Mouse (Mus musculus) left cerebral cortex, postnatal 10 days (tissue): ENCODE data around the gene Fv1. TPM values are rescaled to one million over a fixed set of nuclear protein-coding genes. Genes with fewer than 3 reads are reported as not detected.

Source experiments
- DNase-seq, 2 experiments: peaks; one replicate each; pipeline ENCODE4 v3.0.0; 2021 to 2022; ENCODE audit warnings: low spot score in 2 of 2, mixed read lengths in 1 of 2; ENCODE audit errors: extremely low spot score in 1 of 2
- intact Hi-C: fragments of 180-260 bp; cut with DNase I; formaldehyde crosslinking; loops from one replicate; pipeline ENCODE4 v1.15.1; 2025
- total RNA-seq, 2 experiments: library from RNA; stranded (reverse); gene quantifications; 2 replicates each; pipeline ENCODE4 v1.2.3; 2021

The Fv1 gene
- total RNA-seq, 2 experiments from 2014 or later = 6.5 to 7.2 TPM

- intact Hi-C loops = no loop called here
- no peak for DNase-seq
Measured at GRCm38 (mm10) chr4:147879865-147880264, 11.1 kb downstream of the Fv1 start.

GRCm38 (mm10) chr4:147881792-147882191 lies 13.0 kb downstream of the Fv1 start:
- intact Hi-C loops = no loop called here

GRCm38 (mm10) chr4:147883041-147883440 lies 14.3 kb downstream of the Fv1 start:
- intact Hi-C loops = no loop called here
- DNase-seq = no peak

More at GRCm38 (mm10) chr4:147881792-147882191, 13.0 kb downstream of the Fv1 start:
- DNase-seq = no peak

- no peak for DNase-seq
- intact Hi-C loops = no loop called here
Measured at GRCm38 (mm10) chr4:147884138-147884537, 15.4 kb downstream of the Fv1 start.

GRCm38 (mm10) chr4:147886158-147886557 lies 17.4 kb downstream of the Fv1 start:
- no peak for DNase-seq
- intact Hi-C loops = no loop called here

- no peak for DNase-seq
- intact Hi-C loops = no loop called here
Measured at GRCm38 (mm10) chr4:147887277-147887676, 18.5 kb downstream of the Fv1 start.

GRCm38 (mm10) chr4:147888237-147888636 lies 19.5 kb downstream of the Fv1 start:
- intact Hi-C loops = no loop called here
- DNase-seq = no peak

- no peak for DNase-seq
Measured at GRCm38 (mm10) chr4:147890341-147890740, 21.6 kb downstream of the Fv1 start.

GRCm38 (mm10) chr4:147895815-147896330 lies 27.1 kb downstream of the Fv1 start:
- DNase-seq = no peak
- intact Hi-C loops = no loop called here

More at GRCm38 (mm10) chr4:147890341-147890740, 21.6 kb downstream of the Fv1 start:
- intact Hi-C loops = no loop called here

- intact Hi-C loops = no loop called here
- no peak for DNase-seq
Measured at GRCm38 (mm10) chr4:147896411-147896810, 27.6 kb downstream of the Fv1 start.

- intact Hi-C loops = no loop called here
- no peak for DNase-seq
Measured at GRCm38 (mm10) chr4:147897348-147897747, 28.6 kb downstream of the Fv1 start.

- intact Hi-C loops = no loop called here
- no peak for DNase-seq
Measured at GRCm38 (mm10) chr4:147900452-147900851, 31.7 kb downstream of the Fv1 start.

- intact Hi-C loops = no loop called here
- no peak for DNase-seq
Measured at GRCm38 (mm10) chr4:147902906-147903500, 34.2 kb downstream of the Fv1 start.

GRCm38 (mm10) chr4:147903601-147904000 lies 34.8 kb downstream of the Fv1 start:
- DNase-seq = no peak
- intact Hi-C loops = no loop called here

- intact Hi-C loops = loop anchor here (5.0 kb wide), 1 partner anchor 38 kb away; the partner anchor contains the start of gene 2510039O18Rik
- peak; percentile 89 to 94 for DNase-seq
Measured at GRCm38 (mm10) chr4:147904313-147905089, 35.7 kb downstream of the Fv1 start, which contains the start of gene Mfn2. Gene Mfn2 (minus strand): TSS chr4:147904704.

- DNase-seq = no peak
- intact Hi-C loops = loop anchor here (5.0 kb wide), 1 partner anchor 37 kb away; the partner anchor contains the start of gene 2510039O18Rik
Measured at GRCm38 (mm10) chr4:147905090-147905659, 36.4 kb downstream of the Fv1 start.

- DNase-seq = no peak
- intact Hi-C loops = loop anchor here (5.0 kb wide), 1 partner anchor 36 kb away; the partner anchor contains the start of gene 2510039O18Rik
Measured at GRCm38 (mm10) chr4:147906230-147906629, 37.5 kb downstream of the Fv1 start.

- DNase-seq = no peak
- intact Hi-C loops = loop anchor here (5.0 kb wide), 1 partner anchor 33 kb away; the partner anchor contains the start of gene 2510039O18Rik
Measured at GRCm38 (mm10) chr4:147909486-147909885, 40.7 kb downstream of the Fv1 start.

- intact Hi-C loops = no loop called here
- DNase-seq = peak in 1 of 2 experiments; percentile 62
Measured at GRCm38 (mm10) chr4:147918459-147919121, 49.8 kb downstream of the Fv1 start.
